Mouse (Mus musculus): ENCODE measurements at regions not wholly inside any gene's neighbourhood (a gene's known extent, or its start where the extent isn't known, plus 50 kb on each side); places are given as distances from the start of the nearest gene placed in this dataset.

DNA sequence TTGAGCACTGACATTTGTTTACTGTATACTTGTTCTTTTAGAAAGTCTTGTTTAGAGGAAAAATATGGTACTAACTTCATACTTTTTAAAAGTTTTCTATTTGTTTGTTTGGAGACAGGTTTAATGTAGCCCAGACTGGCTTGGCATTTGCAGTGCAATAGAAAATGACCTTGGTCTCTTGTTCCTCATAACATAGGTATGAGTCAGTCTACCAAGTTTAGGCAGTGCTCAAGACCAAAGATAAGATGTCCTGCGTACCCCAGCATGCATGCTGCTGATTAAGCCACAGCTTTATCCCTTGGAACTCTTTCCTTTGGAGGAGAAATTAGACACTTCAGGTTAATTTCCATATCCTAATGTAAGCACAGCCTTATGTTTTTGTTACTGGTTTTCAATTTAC, 550.1 kb downstream of the Pla2g4a start:
- no peak for TF ChIP-seq SMC3 (IDR thresholded peaks at IDR 0.05; ENCODE audit: low read depth, low read length)
- 0 out of 2 replicates have a peak, but pooled peaks have one; percentile 17 for TF ChIP-seq TCF12 (IDR thresholded peaks at IDR 0.05; ENCODE audit: low read depth, low read length)
- TF ChIP-seq CTCF (IDR thresholded peaks at IDR 0.05 in 2 of 3, conservative IDR thresholded peaks at IDR 0.05 in 1 of 3; ENCODE audit: control insufficient read depth in 1 of 3, insufficient read depth in 1 of 3, low read depth in 2 of 3, low read length in 3 of 3, poor library complexity in 1 of 3, severe bottlenecking in 1 of 3) = no peak
